Mouse (Mus musculus) kidney, embryonic 14.5 days (tissue): ENCODE data around the gene Sec14l2. TPM values are rescaled to one million over a fixed set of nuclear protein-coding genes. Genes with fewer than 3 reads are reported as not detected.

Source experiments
- ATAC-seq: fragments of 200-750 bp; cut with Nextera tagmentation; 2 replicates; pipeline ENCODE4 v1.8.0; 2017; ENCODE audit warnings: moderate number of reproducible peaks, mild to moderate bottlenecking, moderate TSS enrichment, moderate library complexity; ENCODE audit not compliant: low FRiP score, low TSS enrichment
- H3K27ac ChIP-seq: fragments of 300-500 bp; sonication (generic); 2 replicates; pipeline ENCODE4 v1.5.1; 2014; ENCODE audit warnings: low read depth, mild to moderate bottlenecking, low read length, moderate library complexity, mixed read lengths
- H3K27me3 ChIP-seq: fragments of 300-500 bp; sonication (generic); 2 replicates; pipeline ENCODE4 v1.6.1; 2014; ENCODE audit warnings: mild to moderate bottlenecking, low read length; ENCODE audit not compliant: control insufficient read depth, insufficient read depth
- H3K36me3 ChIP-seq: fragments of 300-500 bp; sonication (generic); 2 replicates; pipeline ENCODE4 v1.6.1; 2014; ENCODE audit warnings: low read length, mixed read lengths; ENCODE audit not compliant: control insufficient read depth, insufficient read depth
- H3K4me1 ChIP-seq: fragments of 300-500 bp; sonication (generic); 2 replicates; pipeline ENCODE4 v1.6.1; 2014; ENCODE audit warnings: low read length, mixed read lengths; ENCODE audit not compliant: control insufficient read depth, insufficient read depth
- H3K4me2 ChIP-seq: fragments of 300-500 bp; sonication (generic); replicated peaks from 2 replicates; pipeline ENCODE4 v1.6.1; 2014; ENCODE audit warnings: low read depth, mild to moderate bottlenecking, low read length
- H3K4me3 ChIP-seq: fragments of 300-500 bp; sonication (generic); 2 replicates; pipeline ENCODE4 v1.5.1; 2014; ENCODE audit warnings: mild to moderate bottlenecking, low read length
- H3K9ac ChIP-seq: fragments of 300-500 bp; sonication (generic); 2 replicates; pipeline ENCODE4 v1.6.1; 2014; ENCODE audit warnings: low read depth, mild to moderate bottlenecking, low read length, moderate library complexity
- H3K9me3 ChIP-seq: fragments of 300-500 bp; sonication (generic); 2 replicates; pipeline ENCODE4 v1.6.1; 2016; ENCODE audit warnings: low read length; ENCODE audit not compliant: control insufficient read depth
- WGBS: fragments of 180-500 bp; shearing (Covaris S2); extraction: QIAGEN DNeasy Blood & Tissue Kit; methylation state at CpG from one replicate; pipeline ENCODE4 v1.1.7; 2014; 5-methylcytosine and 5-hydroxymethylcytosine counted together
- polyA plus RNA-seq: library from polyadenylated mRNA; unstranded; fragments of >200 nt; fragmentation: Nextera tagmentation; extraction: Ambion mirVana; gene quantifications from 2 replicates; pipeline ENCODE4 v1.2.1, GENCODE M21; 2014

The Sec14l2 gene
- polyA plus RNA-seq, 1 experiment from 2014 or later: 1.1 TPM

DNA sequence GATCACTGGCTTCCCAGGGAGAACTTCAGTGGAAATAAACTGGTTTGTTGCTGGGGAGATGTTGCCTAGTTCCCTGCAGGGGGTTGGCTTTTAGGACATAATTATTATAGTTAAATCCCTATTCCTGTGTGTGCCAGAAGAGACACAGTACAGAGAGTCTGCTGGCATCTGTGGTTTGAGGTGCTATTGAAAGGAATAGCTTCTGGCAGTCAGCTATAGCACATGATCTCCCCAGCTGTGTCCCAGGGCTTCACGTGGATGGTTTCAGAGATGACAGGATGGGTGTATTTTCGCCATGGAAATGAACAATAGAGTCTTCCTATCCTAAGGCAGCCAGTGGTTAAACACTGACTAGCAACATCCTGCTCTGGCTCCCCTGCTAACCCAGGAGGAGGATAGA is 35.9 kb downstream of the Sec14l2 start:
- H3K36me3 ChIP-seq: no peaks in the 10 kb centered on the region; the same call in 1 of the 2 replicates
- H3K4me3 ChIP-seq: no peak overlapping the region
- H3K27ac ChIP-seq: no peak overlapping the region
- 67% methylated on average over 2 of the region's 2 CpGs for WGBS
- no peaks in the 10 kb centered on the region for H3K27me3 ChIP-seq
- H3K4me2 ChIP-seq: no peak overlapping the region
- ATAC-seq: no peak
- no peaks in the 10 kb centered on the region for H3K9me3 ChIP-seq
- no peaks in the 10 kb centered on the region for H3K4me1 ChIP-seq
- H3K9ac ChIP-seq: no peak overlapping the region

DNA sequence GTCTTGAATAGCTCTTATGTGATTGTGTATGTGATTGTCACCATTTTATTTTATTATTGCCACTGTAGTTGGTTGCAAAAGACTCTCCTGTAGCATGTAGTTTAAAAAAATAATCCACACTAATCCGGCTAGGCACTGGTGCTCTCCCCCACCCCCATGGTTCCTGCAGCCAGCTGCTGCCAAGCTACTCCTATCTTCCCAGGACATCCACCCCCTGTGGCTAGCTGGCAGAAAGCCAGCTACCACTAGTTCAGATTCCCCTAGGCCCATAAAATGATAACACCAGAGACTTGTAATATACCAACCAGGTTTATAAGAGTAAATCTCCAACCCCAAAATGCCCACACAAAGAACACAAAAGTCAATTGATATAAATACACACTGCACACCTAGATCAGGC is 37.0 kb downstream of the Sec14l2 start:
- no peak overlapping the region for H3K9ac ChIP-seq
- H3K4me1 ChIP-seq: no peaks in the 10 kb centered on the region
- WGBS: 71% methylated on average over 1 of the region's 1 CpGs
- H3K4me3 ChIP-seq: no peak overlapping the region
- no peak for ATAC-seq
- H3K27ac ChIP-seq: no peak overlapping the region
- H3K9me3 ChIP-seq: no peaks in the 10 kb centered on the region
- no peaks in the 10 kb centered on the region; the same call in 1 of the 2 replicates for H3K36me3 ChIP-seq
- H3K4me2 ChIP-seq: no peak overlapping the region
- no peaks in the 10 kb centered on the region for H3K27me3 ChIP-seq

DNA sequence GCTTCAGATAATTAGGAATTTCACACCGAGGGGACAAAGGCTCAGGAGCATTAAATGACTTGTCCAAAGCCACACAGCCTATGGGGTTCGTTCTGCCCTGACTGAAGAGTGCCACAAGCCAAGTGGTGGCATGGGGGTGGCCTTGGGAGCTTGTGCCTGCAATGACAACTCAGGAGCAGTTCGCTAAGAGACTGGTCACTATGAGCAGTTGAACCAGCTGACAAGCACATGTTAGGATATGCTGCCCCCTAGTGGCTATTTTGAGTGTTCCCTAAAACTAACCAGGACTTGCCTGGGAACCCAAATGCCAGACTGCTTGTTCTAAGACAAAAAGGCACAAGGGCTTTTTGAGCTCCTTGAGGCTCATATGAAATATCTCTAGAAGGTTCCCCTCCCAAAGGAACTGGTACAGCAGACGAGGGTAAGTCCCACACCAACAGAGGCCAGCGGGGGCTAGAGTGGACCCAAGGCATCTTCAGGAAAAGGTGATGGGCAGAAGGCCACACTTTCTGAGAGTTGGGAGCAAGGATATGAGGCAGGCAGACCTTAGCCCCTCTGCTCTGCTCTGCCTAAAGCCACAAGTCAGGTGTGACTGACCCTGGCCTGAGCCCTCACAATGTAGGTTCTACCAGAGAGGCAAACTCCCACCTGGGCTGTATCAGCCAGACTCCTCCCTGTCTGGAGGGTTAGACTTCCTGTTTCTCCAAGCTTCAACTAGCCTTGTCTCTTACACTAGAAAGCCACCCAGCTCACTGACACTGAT is 39.7 kb downstream of the Sec14l2 start:
- Histone ChIP-seq H3K4me3 (no peak overlapping the region), H3K36me3 (no peaks in the 10 kb centered on the region), H3K9ac (no peak overlapping the region), H3K27ac (no peak overlapping the region), H3K9me3 (no peaks in the 10 kb centered on the region), H3K27me3 (no peaks in the 10 kb centered on the region), H3K4me2 (no peak overlapping the region), H3K4me1 (no peaks in the 10 kb centered on the region)
- 35% methylated on average over 5 of the region's 5 CpGs for WGBS
- 0 out of 2 replicates have a peak, but pooled peaks have one; percentile 46 for ATAC-seq

DNA sequence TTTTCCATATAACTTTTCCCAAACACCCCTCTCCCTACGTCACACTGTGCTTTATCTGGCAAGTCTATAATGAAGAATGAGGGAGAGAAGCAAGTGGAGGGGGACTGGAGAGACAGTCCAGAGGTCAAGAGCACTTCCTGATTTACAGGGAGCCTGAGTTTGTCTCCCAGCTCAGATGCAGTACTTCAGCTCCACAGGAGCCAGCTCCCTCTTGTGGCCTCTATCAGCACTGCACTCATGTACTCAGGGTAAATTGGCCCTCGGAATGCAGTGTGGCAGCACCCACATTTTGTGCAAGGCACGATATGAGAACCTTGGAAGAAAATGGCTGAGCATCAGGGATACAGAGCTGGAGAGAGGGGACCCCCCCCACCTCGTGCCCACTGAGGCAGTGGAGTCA is 43.0 kb downstream of the Sec14l2 start:
- no peak overlapping the region for H3K4me2 ChIP-seq
- H3K27ac ChIP-seq: no peak overlapping the region
- H3K36me3 ChIP-seq: no peaks in the 10 kb centered on the region
- no peaks in the 10 kb centered on the region for H3K27me3 ChIP-seq
- WGBS: 18% methylated on average over 4 of the region's 4 CpGs
- ATAC-seq: no peak
- no peak overlapping the region for H3K4me3 ChIP-seq
- no peaks in the 10 kb centered on the region for H3K4me1 ChIP-seq
- no peak overlapping the region for H3K9ac ChIP-seq
- no peaks in the 10 kb centered on the region for H3K9me3 ChIP-seq

DNA sequence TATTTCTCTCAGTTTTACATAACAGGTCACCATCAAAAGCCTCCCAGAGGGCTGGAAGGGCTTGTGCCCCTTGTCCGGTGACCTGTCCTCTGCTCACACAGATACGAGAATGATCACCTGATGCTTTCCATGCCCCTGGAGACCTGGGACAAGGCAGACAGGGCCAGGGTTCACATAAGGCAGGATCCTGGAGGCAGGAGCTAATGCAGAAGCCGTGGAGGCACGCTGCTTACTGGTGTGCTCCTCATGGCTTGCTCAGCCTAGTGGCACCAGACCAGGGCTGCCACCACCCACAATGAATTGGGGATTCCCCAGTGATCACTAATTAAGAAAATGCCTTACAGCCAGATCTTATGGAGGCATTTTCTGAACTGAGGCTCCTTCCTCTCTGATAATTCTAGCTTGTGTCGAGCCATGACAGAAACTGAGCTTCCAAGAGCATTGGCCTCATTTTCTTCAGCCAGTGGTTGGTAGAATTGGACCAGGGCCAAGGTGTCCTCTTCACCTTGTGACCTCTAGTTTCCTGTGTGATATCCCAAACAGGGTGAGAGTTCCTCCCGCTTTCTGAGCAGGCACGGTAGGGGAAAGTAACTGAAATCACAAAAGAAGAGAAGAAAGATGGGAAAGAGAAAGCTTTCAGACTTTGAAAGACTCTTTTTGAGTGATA is 44.8 kb downstream of the Sec14l2 start:
- WGBS: 85% methylated on average over 7 of the region's 7 CpGs
- H3K4me3 ChIP-seq: no peak overlapping the region
- no peak overlapping the region for H3K27ac ChIP-seq
- no peaks in the 10 kb centered on the region for H3K4me1 ChIP-seq
- H3K9ac ChIP-seq: no peak overlapping the region
- H3K36me3 ChIP-seq: no peaks in the 10 kb centered on the region
- no peaks in the 10 kb centered on the region for H3K9me3 ChIP-seq
- no peak overlapping the region for H3K4me2 ChIP-seq
- no peak for ATAC-seq
- no peaks in the 10 kb centered on the region for H3K27me3 ChIP-seq

DNA sequence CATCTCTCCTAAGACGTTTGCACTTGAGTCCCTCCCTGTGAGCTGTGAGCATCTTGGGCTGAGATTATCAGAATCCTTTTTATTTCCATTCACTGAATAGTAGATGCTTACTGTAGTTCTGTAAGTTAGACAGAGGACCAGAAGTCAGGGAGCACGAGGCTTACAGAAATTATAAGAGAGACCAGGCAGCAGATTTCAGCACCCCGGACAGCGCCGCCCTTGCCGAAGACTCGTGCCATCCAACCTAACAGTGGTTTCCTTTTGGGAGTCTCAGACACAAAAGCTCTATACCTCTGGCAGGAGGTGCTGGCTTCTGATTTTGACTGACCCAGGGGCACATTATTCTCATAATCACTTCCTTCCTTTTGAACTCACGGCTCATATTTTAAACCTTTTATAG is 46.6 kb downstream of the Sec14l2 start:
- Histone ChIP-seq H3K27ac (no peak overlapping the region), H3K36me3 (no peaks in the 10 kb centered on the region), H3K27me3 (no peaks in the 10 kb centered on the region), H3K9me3 (no peaks in the 10 kb centered on the region), H3K4me3 (no peak overlapping the region), H3K4me2 (no peak overlapping the region), H3K4me1 (no peaks in the 10 kb centered on the region), H3K9ac (no peak overlapping the region)
- WGBS: 12% methylated on average over 8 of the region's 8 CpGs
- no peak for ATAC-seq

DNA sequence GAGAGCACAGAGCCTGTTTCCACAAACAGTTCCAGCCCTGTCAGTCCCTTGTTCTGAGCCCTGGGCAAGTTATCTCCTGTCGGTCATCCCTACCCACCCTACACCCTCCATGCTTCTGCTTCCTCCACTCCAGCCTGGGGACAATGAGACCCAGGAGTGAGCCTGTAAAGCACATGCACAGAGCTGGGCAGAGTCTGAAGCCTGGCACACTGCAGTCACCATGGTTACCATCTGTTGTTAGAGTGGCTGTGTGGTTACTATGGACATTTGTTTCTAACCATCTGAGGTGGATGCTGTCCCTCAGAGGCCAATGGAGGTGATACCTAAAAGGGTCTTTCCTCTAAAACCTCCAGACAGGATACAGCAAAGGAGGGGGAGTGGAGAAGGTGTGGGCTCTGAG is 53.6 kb downstream of the Sec14l2 start:
- Histone ChIP-seq H3K36me3 (no peaks in the 10 kb centered on the region), H3K4me2 (no peak overlapping the region), H3K27me3 (no peaks in the 10 kb centered on the region), H3K9me3 (no peaks in the 10 kb centered on the region), H3K4me3 (no peak overlapping the region), H3K27ac (no peak overlapping the region), H3K9ac (no peak overlapping the region), H3K4me1 (no peaks in the 10 kb centered on the region)
- no peak for ATAC-seq
- 81% methylated on average over 1 of the region's 1 CpGs for WGBS

DNA sequence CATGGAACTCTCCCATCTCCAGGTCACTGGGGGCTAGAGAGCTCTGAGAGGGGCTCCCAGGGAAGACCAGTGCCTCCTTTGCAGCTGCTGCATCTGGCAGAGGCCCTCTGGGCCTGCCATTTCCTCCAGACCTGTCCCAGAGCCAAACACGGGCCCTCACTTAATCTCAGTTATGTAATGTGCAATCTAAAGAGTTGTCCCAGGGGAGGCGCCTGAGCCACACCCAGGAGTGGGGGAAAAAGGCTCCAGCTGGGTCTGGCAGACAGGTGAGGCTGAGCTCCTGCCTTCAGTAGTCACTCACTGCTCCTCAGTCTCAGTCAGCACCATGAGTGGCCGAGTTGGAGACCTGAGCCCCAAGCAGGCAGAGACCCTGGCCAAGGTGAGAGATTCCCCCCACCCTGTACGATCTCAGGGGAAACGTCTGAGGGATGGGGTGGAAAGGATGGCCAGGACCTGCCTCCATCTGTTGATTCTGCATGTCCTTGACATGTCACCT is 58.5 kb downstream of the Sec14l2 start, which contains the start of gene Sec14l3:
Gene Sec14l3 (plus strand): TSS at position 215 of the 496 bp plus-strand sequence.
- Histone ChIP-seq H3K27me3 (no peaks in the 10 kb centered on the region), H3K27ac (no peak within 1 kb of the TSS), H3K4me3 (no peak within 1 kb of the TSS), H3K4me1 (no peaks in the 10 kb centered on the region), H3K36me3 (no peaks in the 10 kb centered on the region), H3K9ac (no peak within 1 kb of the TSS), H3K4me2 (no peak within 1 kb of the TSS), H3K9me3 (no peaks in the 10 kb centered on the region)
- ATAC-seq: no peak
- 63% methylated on average over 5 of the region's 5 CpGs for WGBS

DNA sequence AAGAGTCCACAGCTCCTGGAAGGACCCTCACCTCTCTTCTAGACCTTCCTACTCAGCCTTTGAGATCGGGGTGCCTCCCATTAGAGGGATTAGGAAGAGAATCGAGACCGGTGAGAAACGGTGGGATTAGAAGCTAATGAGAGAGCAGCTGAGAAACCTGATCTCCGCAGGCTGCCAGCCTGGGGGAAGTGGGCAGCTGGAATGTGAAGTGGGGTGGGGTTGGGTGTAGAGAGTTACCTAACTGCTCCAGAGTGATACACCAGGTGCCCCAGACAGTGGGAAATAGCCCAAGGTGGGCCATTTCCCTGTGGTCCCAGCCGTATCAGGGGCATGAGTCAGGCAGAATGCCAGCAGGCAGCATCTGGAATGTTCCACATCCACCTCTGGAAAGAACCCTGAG is 60.2 kb downstream of the Sec14l2 start:
- H3K4me3 ChIP-seq: no peak overlapping the region
- WGBS: 56% methylated on average over 6 of the region's 6 CpGs
- no peak for ATAC-seq
- no peaks in the 10 kb centered on the region for H3K27me3 ChIP-seq
- H3K36me3 ChIP-seq: no peaks in the 10 kb centered on the region
- H3K9me3 ChIP-seq: no peaks in the 10 kb centered on the region
- H3K9ac ChIP-seq: no peak overlapping the region
- H3K4me2 ChIP-seq: no peak overlapping the region
- no peak overlapping the region for H3K27ac ChIP-seq
- no peaks in the 10 kb centered on the region for H3K4me1 ChIP-seq
